Mouse (Mus musculus): Measurements from ENCODE around the gene C1ql1. TPM values are rescaled to one million over a fixed set of nuclear protein-coding genes. Genes with fewer than 3 reads are reported as not detected.
"Not testable (repeated sequence)": the region's sequence is repeated elsewhere in the genome, so short reads cannot be mapped to it uniquely, and the experiment has no call there.

Gene C1ql1
- 0.27 and 0.36 TPM in 2 replicates for polyA plus RNA-seq (2012; rRNA removed)

DNA sequence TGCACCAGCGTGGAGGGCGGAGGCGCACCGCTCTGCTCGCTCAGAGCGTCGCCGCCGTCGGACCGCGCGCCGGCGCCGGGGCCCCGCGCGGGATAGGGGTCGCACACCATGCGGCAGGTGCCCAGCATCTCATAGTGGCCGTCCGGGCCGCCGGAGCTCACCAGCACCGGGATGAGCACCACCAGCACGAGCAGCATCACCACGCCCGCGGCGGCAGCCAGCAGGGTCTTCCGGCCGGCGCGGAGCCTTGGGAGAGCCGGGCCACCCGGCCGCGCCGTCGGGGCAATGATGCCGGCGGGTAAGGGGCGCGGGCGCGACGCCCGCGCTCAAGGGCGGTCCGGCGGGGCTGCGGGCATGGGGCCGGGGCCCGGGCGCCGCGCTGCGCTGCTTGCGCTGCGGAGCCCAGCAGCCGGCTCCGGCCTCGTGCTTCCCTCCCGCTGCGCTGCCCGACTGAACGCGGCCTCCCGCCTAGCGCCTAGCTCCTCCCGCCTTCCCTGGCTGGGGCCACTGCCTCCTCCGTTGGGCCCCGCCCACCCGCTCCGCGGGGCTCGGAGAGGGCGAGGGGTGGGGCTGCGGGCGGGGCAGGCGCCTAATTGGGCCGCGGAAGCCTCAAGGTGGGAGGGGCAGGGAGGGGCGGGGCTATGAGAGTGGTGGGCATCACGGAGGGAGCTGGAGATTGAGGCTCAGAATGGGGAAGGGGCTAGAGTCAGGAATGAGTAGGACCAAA is at the start of gene C1ql1:
Gene C1ql1 (minus strand): TSS at position 424 of the 727 bp plus-strand sequence.
- DNase-seq (ENCODE audit: low read depth) = no peak

DNA sequence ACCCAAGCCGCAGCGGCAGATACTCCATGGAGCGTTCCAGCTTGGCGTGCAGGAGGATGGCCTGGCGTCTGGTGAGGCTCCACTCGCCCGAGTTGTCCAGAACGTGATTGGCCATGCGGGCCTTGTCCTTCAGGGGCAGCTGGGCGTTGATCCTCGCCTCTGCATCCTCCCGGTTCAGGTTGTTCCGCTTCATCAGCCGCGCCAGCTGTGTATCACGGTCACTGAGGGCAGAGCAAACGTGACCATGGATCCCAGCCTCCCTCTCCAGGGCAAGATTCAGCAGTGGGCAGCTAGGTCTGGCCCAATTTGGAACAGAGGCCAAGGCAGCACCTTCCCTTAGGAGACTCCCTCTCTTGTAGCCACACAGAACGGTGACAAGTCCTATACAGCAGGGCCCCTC is 48.5 kb upstream of the C1ql1 start:
- DNase-seq (ENCODE audit: low read depth) = no peak

DNA sequence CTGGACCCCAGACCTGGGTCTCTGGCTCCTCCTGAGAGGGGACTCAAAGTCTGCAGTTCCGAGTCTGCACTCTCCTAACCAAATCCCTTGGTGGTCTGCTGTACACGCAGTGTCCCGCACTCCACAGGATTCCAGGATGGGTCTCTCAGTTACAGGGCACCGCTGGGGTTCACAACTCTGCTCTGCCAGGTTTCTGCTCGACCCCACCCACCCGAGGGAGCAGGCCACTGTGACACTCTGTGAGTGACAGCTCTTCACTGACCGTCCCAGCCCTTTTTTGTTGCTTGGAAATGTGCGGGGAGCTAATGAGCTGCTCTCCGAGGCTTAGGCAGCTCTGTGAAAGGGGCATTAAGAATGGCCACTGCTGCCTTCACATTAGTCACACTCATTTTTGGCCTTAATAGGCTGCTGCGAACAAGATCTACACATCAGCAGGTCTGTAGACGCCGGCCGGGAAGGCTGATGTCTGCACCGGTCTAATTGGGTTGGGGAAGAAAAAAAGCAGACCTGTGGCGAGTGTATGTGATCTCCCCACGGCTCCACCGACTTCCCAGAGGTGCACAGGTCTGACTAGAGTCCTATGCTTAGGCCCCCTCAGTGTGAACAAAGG is 47.0 kb upstream of the C1ql1 start:
- DNase-seq (ENCODE audit: low read depth) = no peak

DNA sequence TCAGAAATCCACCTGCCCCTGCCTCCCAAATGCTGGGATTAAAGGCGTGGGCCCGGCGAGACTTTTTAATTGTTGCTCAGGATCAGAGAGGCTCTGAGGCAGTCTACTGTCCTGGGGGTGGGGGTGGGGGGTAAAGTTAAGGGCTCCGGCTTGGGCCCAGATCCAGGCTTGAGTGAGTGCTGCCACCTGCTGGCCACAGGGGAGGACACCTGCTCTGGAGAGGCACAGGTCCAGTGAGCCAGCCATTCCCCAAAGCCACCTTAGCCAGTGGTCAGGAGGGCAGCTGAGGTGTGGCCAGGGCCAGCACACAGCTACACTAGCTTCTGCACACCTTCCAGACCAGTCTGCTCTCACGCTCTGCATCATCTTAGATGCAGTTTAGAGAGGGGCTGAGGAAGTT is 46.5 kb upstream of the C1ql1 start:
- DNase-seq (ENCODE audit: low read depth) = no peak

DNA sequence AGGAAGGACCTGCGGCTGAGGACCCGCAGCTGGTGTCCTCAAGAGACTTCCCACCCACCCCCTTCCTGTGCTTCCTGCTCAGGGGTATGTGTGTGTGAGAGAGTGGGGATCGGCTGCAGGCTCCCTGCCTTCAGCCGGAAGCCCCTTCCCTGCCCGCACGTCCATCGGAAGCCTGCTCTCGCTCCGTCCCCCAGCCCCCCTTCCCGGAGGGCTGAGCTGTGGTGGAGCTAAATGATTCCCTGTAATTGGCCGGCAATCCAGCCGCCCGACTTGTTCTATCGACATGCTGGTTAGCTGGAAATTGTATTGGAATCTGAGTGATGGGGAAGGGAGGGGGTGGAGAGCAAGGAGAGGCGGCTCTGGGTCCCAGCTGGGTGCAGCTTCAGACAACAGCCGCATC is 45.2 kb upstream of the C1ql1 start:
- no peak for DNase-seq (ENCODE audit: low read depth)

DNA sequence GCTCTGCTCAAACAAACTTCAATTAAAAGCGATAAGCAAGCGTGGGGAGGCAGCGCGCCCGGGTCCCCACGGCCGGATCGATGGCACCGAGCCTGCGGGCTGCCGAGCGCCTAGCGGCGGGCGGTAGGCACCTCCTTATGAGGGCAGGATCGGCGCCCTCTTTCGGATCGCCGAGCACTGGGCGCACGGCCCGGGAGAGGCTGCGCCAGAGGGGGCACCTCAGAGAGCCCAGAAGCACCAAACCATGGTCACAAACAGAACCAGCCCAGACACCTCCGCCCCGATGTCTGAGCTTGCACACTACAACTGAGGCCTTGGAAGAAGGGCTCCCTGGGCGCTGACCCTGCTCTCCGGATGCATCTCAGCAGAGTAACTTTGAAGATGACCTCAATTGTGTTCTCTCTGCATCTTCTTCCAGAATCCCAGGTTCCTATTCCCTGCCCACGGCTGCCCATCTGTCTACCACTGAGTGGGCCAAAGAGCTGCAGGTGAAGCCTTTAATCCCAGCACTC is 43.7 kb upstream of the C1ql1 start:
- no peak for DNase-seq (ENCODE audit: low read depth)

DNA sequence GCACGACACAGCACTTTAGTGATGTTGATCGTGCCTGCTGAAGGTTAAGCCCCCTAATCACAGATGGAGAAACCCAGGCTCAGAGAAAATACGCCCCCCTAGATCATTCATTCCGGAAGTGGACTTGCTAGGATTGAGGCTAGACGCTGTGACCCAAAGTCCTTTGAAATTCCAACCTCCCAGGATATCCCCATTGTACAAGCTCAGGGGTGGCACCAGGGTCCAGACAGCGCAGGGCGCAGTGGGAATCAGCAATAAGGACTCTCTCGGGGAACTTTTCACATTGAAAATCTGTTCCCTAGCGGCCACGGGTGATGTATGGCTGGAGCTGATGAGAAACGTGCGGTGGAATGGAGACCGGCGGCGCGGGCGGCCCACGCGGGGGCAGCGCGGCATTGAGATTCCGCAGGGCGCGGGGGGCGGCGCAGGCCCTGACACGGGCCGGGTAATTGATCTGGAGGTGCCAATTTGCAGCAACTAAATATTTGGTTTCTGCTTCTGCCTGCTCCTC is 43.2 kb upstream of the C1ql1 start:
- DNase-seq (ENCODE audit: low read depth) = no peak

DNA sequence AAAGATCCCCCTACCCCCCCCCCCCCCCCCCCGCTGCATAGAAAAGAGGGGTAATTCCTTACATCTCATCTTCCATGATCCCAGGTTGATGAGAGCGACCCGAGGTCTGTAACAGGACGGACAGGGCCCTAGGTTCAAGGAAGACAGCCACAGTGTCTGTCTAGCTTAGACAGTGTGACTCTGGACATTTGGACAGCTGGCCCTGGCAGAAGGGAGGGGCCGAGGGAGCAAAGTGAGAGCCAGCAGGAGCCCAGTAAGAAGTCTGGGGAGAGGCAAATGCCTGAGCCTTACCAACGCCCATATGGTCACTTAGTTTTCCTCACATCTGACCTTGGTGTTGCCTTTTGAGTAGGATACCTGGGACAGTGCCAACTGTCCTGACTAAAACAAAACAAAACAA is 38.7 kb upstream of the C1ql1 start:
- DNase-seq (ENCODE audit: low read depth) = no peak

DNA sequence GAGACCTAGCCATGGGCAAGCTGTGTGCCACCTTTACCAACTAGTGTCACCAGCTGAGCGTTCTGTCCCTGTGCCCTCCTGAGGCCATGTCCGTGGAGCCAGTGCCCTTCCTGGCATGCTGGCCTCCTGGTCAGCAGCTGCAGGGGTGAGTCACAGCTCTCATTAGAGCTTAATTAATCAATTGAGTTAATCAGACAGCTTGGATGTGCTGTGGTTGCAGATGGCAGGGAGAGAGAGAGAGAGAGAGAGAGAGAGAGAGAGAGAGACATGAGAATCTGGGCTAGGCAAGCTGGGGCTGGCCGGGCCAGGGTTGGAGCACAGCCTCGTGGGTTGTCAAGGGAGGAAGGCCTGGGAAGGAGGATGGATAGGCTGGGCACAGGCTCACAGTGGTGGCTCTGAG is 38.1 kb upstream of the C1ql1 start:
- no peak for DNase-seq (ENCODE audit: low read depth)

DNA sequence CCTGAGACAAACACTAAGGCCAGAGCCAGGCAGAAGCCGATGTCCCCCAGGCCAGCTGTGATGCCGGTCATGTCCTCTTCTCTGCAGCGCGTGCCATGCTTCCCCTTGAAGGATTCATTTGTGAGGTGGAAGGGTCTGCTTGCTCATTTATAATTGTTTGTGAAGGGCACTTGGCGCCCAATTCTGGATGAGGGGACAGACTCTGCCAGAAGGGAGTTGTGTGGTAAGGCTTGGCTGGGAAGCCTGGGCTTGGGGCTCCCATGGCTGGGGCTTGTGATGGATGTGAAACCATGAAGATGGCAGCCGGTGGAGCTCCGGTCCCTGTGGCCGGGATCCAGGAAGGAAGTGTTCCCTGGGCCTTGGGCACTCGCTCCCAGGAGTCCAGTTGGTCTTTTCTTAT is 37.6 kb upstream of the C1ql1 start:
- DNase-seq (ENCODE audit: low read depth) = no peak

DNA sequence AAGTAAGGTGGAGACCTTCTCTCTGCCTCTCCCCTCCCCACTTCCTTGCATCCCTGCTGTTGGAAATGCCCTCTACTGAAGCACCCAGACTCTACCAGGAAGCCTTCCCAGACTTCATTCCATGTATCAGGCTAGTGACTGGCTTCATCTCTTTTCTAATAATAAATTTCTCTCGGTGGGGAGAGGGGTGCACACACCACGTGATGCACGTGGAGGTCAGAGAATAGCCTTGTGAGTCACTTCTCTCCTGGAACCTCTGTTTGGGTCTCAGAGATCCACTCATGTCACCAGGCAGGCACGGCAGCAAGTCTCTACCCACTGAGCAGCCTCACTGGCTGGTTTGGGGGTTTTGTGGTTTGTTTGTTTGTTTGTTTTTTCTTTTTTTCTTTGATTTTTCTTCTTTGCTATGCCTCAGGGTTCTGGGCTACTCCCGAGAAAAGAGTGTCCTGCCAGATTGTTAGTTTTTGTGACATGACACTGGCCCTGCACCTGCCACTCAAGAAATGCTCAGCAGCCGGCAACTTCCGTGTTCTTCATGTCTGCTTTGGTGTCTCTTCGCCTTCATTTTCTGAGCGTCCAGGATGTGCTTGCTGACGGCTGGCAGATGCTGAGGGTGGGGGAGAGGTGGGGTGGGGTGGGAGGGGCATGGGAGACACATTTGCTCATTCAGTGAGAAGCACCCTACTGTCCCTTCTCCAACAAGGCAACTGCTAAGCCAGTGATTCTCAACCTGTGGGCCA is 34.8 kb upstream of the C1ql1 start:
- DNase-seq (ENCODE audit: low read depth) = no peak

DNA sequence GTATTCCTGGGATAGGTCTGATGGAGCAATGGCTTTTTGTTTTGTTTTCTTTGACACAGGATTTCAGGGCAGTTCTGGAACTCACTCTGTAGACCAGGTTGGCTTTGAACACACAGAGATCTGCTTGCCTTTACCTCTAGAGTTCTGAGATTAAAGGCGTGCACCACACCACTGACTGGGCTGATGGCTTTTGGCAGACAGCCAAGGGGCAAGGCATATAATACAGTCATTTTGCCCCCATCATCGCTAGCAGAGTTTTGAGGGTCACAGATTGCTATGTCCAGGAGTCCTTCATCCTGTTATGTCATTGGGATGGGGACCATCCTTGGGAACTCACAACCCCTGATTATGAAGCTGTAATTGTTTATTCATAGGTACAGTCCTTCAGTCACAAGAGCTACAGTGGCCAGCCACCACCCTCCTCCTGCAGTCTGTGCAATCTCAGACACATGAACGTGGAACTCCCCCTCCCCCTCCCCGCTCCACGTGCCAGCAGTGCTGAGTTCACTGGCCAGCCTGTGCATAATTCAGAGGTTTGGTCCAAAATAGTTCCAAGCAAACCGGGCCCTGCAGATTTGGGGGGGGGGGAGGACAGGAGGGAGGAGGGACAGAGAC is 31.7 kb upstream of the C1ql1 start:
- DNase-seq (ENCODE audit: low read depth) = no peak

DNA sequence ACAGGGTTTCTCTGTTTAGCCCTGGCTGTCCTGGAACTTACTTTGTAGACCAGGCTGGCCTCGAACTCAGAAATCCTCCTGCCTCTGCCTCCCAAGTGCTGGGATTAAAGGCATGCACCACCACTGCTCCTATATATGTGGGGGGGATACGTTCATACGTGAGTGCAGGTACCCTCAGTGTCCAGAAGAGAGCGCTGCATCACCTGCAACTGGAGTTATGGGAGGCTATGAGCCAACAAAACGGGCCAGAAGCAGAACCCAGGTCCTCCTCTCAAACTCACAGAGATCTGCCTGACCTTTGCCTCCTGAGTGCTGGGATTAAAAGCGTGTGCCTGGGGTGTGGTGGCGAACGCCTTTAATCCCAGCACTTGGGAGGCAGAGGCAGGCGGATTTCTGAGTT is 29.5 kb upstream of the C1ql1 start:
- DNase-seq (ENCODE audit: low read depth) = not testable (repeated sequence)

DNA sequence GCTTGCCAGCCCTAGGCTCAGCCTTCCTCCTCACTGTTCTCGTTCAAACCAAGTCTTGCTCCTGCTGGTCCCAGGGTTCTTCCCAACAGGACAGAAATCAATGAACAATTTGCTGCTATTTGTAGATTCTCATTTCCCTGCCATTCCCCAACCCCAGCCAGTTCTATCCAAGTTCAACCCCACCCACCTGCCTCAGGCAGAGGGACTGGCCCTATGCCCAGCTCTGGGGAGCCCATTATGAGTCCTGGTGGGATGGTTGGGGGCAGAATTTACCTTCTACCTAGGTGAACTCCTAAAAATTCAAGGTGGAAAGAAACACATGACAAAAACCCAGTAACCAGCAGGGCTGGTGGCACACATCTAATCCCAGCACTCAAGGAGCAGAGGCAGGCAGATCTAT is 25.8 kb upstream of the C1ql1 start:
- no peak for DNase-seq (ENCODE audit: low read depth)

DNA sequence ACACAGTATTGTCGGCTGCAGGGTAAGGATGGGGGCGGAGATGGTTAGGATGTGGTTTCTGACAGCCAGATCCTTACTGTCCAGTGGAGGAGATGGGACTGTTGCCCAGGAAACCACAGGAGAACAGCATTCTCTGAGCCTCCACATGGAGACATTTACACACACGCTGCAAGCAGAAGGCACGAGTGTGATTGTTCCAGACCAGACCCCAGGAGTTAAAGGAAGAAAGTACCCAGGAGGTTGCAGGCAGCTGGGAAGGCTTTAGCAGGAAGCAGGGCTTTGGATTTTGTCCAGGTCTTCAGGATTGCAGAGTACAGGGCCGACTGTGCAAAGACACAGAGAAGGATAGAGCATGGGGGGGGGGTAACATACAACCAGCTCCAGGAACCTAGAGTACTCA is 25.1 kb upstream of the C1ql1 start:
- no peak for DNase-seq (ENCODE audit: low read depth)

DNA sequence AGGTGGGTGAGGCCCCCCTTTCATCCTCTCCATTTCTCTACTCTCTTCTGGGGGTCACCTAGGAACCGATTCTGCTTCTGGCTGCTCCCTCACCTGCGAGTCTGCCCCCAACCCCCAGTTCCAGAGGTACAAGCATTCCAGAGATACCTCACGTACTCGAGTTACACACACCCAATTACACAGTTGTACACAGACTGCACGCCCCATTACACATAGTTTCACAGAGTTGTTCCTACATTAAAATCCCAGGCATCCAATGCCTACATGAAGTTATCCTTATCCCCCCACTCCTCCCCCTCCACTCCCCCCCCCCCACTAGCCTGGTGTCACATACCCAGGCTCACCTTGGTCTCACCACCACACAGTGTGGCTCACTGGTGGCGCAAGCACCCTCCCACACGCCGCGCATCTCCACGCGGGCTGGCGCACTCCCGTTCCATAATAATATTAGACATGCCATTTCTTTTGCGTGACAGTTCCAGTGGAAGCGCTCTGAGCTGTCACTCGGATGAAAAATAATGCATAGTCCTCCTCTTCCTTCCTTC is 18.1 kb upstream of the C1ql1 start:
- no peak for DNase-seq (ENCODE audit: low read depth)

DNA sequence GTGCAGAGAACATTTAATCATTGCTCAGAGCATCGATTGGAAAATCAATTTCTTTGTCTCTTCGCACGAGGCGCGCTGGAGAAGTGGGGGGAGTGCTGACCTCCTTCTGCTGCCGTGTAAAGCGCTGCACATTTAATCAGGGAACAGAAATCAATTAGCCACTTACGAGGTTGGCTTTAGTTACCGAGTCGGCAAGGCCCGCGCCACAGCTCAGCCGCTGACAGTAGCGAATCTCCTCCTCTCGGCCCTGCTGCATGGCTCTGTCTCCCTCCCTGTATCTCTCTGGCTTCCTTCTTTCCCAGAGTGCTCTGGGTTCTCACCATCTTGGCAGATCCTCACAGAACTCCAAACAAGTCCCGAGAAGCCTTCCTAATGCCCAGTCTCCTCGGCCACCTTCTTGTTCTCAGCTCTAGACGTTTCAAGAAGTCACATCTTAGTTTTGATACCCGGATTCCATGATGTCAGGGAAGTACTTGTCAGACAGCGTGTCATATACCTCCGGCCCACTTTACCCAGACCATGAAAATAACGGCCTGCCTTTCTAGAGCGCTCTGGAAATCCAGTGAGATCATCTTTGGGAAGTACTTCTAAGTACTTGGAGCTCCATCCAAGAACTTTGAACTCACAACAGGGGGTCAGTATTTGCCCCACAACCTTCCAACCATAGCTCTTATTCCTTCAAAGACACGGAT is 17.5 kb upstream of the C1ql1 start:
- DNase-seq (ENCODE audit: low read depth) = no peak

DNA sequence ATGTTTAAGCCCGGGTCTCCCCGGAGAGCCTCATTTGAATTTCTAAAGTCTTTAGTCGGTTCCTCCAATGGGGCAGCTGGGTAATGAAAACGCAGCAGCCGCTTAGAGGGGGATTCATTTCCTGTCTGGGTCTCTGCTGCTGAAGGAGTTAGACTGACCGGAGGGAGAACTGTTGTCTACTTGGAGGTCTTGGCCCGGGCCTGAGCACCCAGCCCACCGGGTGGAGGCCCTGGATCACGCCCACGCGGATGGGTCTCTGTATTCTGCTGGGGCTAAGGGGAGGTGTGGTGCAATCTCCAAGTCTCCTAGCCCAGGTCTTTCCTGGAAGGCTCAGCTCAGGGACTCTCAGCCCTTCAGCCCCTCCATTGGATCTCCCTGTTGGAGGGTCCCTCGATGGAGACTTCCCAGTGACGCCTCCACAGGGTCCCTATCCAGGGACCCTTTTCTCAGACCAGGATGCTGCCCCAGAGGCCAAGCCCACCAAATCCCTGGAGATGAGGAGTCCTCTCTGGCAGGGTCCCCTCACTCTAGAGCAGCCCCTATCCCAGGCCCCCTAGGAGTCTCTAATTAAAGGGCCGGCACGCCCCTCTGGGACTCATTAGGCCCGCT is 16.9 kb upstream of the C1ql1 start:
- DNase-seq (ENCODE audit: low read depth) = no peak

DNA sequence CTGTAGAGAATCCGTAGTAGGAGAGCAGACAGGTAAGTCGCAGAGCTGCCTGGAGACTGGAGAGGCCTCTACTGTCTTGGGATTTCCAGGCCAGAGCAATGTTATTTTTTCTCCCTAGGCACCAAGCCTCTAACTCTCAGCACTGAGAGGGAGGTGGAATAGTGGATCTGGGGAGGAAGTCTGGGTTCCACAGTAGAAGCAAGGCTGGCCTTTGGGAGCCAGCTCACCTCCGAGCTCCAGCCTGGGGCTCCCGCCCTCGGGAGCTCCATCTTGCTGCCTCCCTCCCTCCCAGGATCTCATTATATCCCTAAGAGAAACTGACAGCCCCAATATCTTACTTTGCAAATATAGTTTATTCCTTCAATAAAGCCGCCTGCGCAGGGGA is 16.4 kb upstream of the C1ql1 start:
- DNase-seq (ENCODE audit: low read depth) = no peak

DNA sequence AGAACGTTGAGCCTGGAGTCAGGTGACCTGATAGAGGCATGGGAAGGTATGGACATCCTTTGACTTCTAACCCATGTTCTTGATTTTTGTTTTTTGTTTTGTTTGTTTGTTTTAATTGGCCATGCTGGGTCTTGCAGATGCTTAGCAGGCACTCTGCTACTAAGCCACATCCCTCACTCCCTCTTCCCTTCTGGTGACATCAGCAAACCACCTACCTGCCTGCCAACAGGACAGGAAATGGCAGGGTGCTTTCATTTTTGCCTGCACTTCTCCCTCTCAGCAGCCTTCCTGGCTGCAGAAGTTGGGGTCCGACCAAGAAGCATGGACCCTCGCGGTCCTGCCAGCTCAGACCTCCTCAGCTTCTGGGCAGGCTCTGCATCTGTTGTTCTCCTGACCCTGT is 14.6 kb upstream of the C1ql1 start:
- no peak for DNase-seq (ENCODE audit: low read depth)

DNA sequence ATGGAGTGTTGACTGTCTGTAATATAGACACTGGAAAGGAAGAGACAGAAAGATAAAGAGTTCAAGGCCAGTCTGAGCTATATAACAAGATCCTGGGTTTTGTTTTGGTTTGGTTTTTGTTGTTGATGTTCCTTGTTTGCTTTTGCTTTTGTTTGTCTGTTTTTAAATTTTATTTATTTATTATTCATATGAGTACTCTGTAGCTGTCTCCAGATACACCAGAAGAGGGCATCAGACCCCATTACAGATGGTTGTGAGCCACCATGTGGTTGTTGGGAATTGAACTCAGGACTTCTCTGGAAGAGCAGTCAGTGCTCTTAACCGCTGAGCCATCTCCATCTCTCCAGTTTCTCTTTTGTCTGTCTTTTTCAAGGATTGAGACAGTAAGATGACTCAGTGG is 12.4 kb upstream of the C1ql1 start:
- no peak for DNase-seq (ENCODE audit: low read depth)
